Mouse (Mus musculus): Measurements from ENCODE around the gene Vwa3b.

- TF ChIP-seq ZC3H11A (IDR thresholded peaks at IDR 0.05; ENCODE audit: borderline replicate concordance, low read depth, low read length), result no peak
- no peak for TF ChIP-seq ZNF384 (IDR thresholded peaks at IDR 0.05; ENCODE audit: low read depth, low read length)
- no peak for TF ChIP-seq MAFK (IDR thresholded peaks at IDR 0.05; ENCODE audit: insufficient read depth, low read depth, low read length)
- no peak for TF ChIP-seq HCFC1 (IDR thresholded peaks at IDR 0.05; ENCODE audit: borderline replicate concordance, insufficient read depth, low read length)
Measured at GRCm38 (mm10) chr1:37080442-37080841, 54.0 kb downstream of the Vwa3b start.

All from ES-E14 (cell line).